Mouse (Mus musculus) CH12.LX (cell line): Measurements from ENCODE around the gene Vti1a. TPM values are rescaled to one million over a fixed set of nuclear protein-coding genes. Genes with fewer than 3 reads are reported as not detected.

Experiments used
- DNase-seq: peaks from one replicate; pipeline ENCODE4 v3.0.0-alpha.2; 2013; ENCODE audit errors: extremely low read depth
- H3K27ac ChIP-seq: 2 replicates; pipeline ENCODE4 v1.5.1; 2012; ENCODE audit warnings: low read depth, mild to moderate bottlenecking, control low read depth, moderate library complexity; ENCODE audit not compliant: insufficient read depth
- H3K27me3 ChIP-seq: replicated peaks from 2 replicates; pipeline ENCODE3; 2012; ENCODE audit warnings: inconsistent platforms
- H3K36me3 ChIP-seq, 2 experiments: replicated peaks in 1 of 2; 2 replicates each; pipeline versions ENCODE3 to v1.6.1; 2012; ENCODE audit warnings: inconsistent platforms in 1 of 2, low read length in 1 of 2, mild to moderate bottlenecking in 1 of 2, mixed read lengths in 1 of 2, moderate library complexity in 1 of 2; ENCODE audit not compliant: control insufficient read depth in 1 of 2, insufficient read depth in 1 of 2
- H3K4me1 ChIP-seq, 2 experiments: 2 replicates each; pipeline ENCODE4 v1.6.1; 2012; ENCODE audit warnings: inconsistent platforms in 1 of 2, moderate library complexity in 1 of 2; ENCODE audit not compliant: insufficient read depth in 2 of 2, control insufficient read depth in 1 of 2
- H3K4me2 ChIP-seq: 2 replicates; pipeline ENCODE4 v1.6.1; 2012; ENCODE audit warnings: low read depth, mild to moderate bottlenecking, control low read depth; ENCODE audit not compliant: poor library complexity, insufficient read depth, severe bottlenecking
- H3K4me3 ChIP-seq, 3 experiments: fragments of 150-350 bp in 1 of 3; sonication (generic) in 1 of 3; replicated peaks in 1 of 3; 2 replicates each; pipeline versions ENCODE3 to v1.5.1; 2011 to 2012; ENCODE audit warnings: low read depth in 2 of 3, low read length in 2 of 3, mild to moderate bottlenecking in 2 of 3, moderate library complexity in 2 of 3, control low read depth in 1 of 3, improper control_type of control experiment in 1 of 3, inconsistent platforms in 1 of 3, mixed read lengths in 1 of 3; ENCODE audit not compliant: poor library complexity in 1 of 3
- H3K79me2 ChIP-seq: replicated peaks from 2 replicates; pipeline ENCODE4 v1.6.1; 2012; ENCODE audit warnings: mild to moderate bottlenecking, moderate library complexity; ENCODE audit not compliant: control insufficient read depth, poor library complexity, insufficient read depth, severe bottlenecking; ENCODE audit errors: extremely low read depth
- H3K9ac ChIP-seq: 2 replicates; pipeline ENCODE4 v1.6.1; 2012; ENCODE audit warnings: low read depth, mild to moderate bottlenecking, control low read depth, moderate library complexity; ENCODE audit not compliant: insufficient read depth
- H3K9me3 ChIP-seq: replicated peaks from 2 replicates; pipeline ENCODE3; 2012; ENCODE audit warnings: low read length, inconsistent platforms, mixed read lengths
- BHLHE40 ChIP-seq: IDR thresholded peaks from 2 replicates; pipeline ENCODE4 v1.6.1; 2011; ENCODE audit warnings: mild to moderate bottlenecking, low read depth, low read length, improper control_type of control experiment
- CHD1 ChIP-seq: IDR thresholded peaks from 2 replicates; pipeline ENCODE4 v1.6.1; 2012; ENCODE audit warnings: low read depth, low read length, improper control_type of control experiment, inconsistent platforms
- CHD2 ChIP-seq: IDR thresholded peaks from 2 replicates; pipeline ENCODE4 v1.6.1; 2011; ENCODE audit warnings: low read length, improper control_type of control experiment
- E2F4 ChIP-seq: IDR thresholded peaks from 2 replicates; pipeline ENCODE4 v1.6.1; 2011; ENCODE audit warnings: low read depth, low read length, improper control_type of control experiment; ENCODE audit not compliant: insufficient replicate concordance
- EP300 ChIP-seq: IDR thresholded peaks from 2 replicates; pipeline ENCODE4 v1.6.1; 2011; ENCODE audit warnings: low read length, improper control_type of control experiment
- ETS1 ChIP-seq: conservative IDR thresholded peaks from 2 replicates; pipeline ENCODE4 v1.6.1; 2012; ENCODE audit warnings: low read depth, mild to moderate bottlenecking, inconsistent platforms, low read length, improper control_type of control experiment, moderate library complexity
- GABPA ChIP-seq: IDR thresholded peaks from 2 replicates; pipeline ENCODE4 v1.6.1; 2012; ENCODE audit warnings: low read depth, low read length, improper control_type of control experiment, inconsistent platforms; ENCODE audit not compliant: insufficient replicate concordance
- IRF4 ChIP-seq: IDR thresholded peaks from 2 replicates; pipeline ENCODE4 v1.6.1; 2014; ENCODE audit warnings: low read depth, mild to moderate bottlenecking, inconsistent platforms, low read length, improper control_type of control experiment
- JUN ChIP-seq: IDR thresholded peaks from 2 replicates; pipeline ENCODE4 v1.6.1; 2011; ENCODE audit warnings: low read depth, mild to moderate bottlenecking, low read length, improper control_type of control experiment, moderate library complexity; ENCODE audit not compliant: insufficient read depth
- JUND ChIP-seq: conservative IDR thresholded peaks from 2 replicates; pipeline ENCODE4 v1.6.1; 2011; ENCODE audit warnings: low read depth, low read length, improper control_type of control experiment
- MAZ ChIP-seq: IDR thresholded peaks from 2 replicates; pipeline ENCODE4 v1.6.1; 2012; ENCODE audit warnings: low read depth, mild to moderate bottlenecking, inconsistent platforms, low read length, improper control_type of control experiment, moderate library complexity
- MXI1 ChIP-seq: IDR thresholded peaks from 2 replicates; pipeline ENCODE4 v1.6.1; 2011; ENCODE audit warnings: mild to moderate bottlenecking, low read depth, low read length, improper control_type of control experiment
- PAX5 ChIP-seq: IDR thresholded peaks from 2 replicates; pipeline ENCODE4 v1.6.1; 2012; ENCODE audit warnings: low read length, inconsistent platforms, mixed read lengths
- POLR2AphosphoS2 ChIP-seq: IDR thresholded peaks from 2 replicates; pipeline ENCODE4 v1.6.1; 2011; ENCODE audit warnings: low read depth, low read length, improper control_type of control experiment
- SIN3A ChIP-seq: IDR thresholded peaks from 2 replicates; pipeline ENCODE4 v1.6.1; 2012; ENCODE audit warnings: low read length, improper control_type of control experiment, inconsistent platforms
- SMC3 ChIP-seq: IDR thresholded peaks from 2 replicates; pipeline ENCODE4 v1.6.1; 2011; ENCODE audit warnings: low read depth, low read length, improper control_type of control experiment
- TBP ChIP-seq: conservative IDR thresholded peaks from 2 replicates; pipeline ENCODE4 v1.6.1; 2011; ENCODE audit warnings: low read depth, low read length, improper control_type of control experiment
- TCF12 ChIP-seq: IDR thresholded peaks from 2 replicates; pipeline ENCODE4 v1.6.1; 2014; ENCODE audit warnings: low read depth, mild to moderate bottlenecking, inconsistent platforms, low read length, improper control_type of control experiment
- UBTF ChIP-seq: IDR thresholded peaks from 2 replicates; pipeline ENCODE4 v1.6.1; 2012; ENCODE audit warnings: low read depth, mild to moderate bottlenecking, inconsistent platforms, low read length, improper control_type of control experiment, moderate library complexity
- USF1 ChIP-seq: IDR thresholded peaks from 2 replicates; pipeline ENCODE4 v1.6.1; 2014; ENCODE audit warnings: low read depth, mild to moderate bottlenecking, inconsistent platforms, low read length, improper control_type of control experiment
- USF2 ChIP-seq: conservative IDR thresholded peaks from 2 replicates; pipeline ENCODE4 v1.6.1; 2011; ENCODE audit warnings: low read depth, low read length, improper control_type of control experiment
- ZMIZ1 ChIP-seq: IDR thresholded peaks from 2 replicates; pipeline ENCODE4 v1.6.1; 2012; ENCODE audit warnings: low read depth, mild to moderate bottlenecking, inconsistent platforms, low read length, improper control_type of control experiment
- dilution Hi-C: fragments of 300-500 bp; cut with MboI; formaldehyde crosslinking; loops from 2 replicates; pipeline ENCODE4 v1.14.3; 2020; ENCODE audit warnings: low sequenced_read_pairs; ENCODE audit not compliant: extremely low pct_unique_long_range_greater_than_20kb, extremely low pct_ligation_motif_present
- in situ Hi-C: fragments of 300-500 bp; cut with MboI; formaldehyde crosslinking; loops from 3 replicates; pipeline ENCODE4 v1.14.3; 2019; ENCODE audit warnings: low sequenced_read_pairs, low pct_ligation_motif_present, low pct_unique_long_range_greater_than_20kb, mixed read lengths
- polyA plus RNA-seq: library from polyadenylated mRNA; unstranded; fragments of >175 nt; gene quantifications from 2 replicates; pipeline ENCODE4 v1.2.1, GENCODE M21; 2012; ENCODE audit warnings: low read depth; ENCODE audit not compliant: insufficient read length
- total RNA-seq, 2 experiments: library from RNA; depleted of rRNA; stranded (reverse); fragments of 300-350 nt in 1 of 2; fragments of >200 nt in 1 of 2; gene quantifications; 2 replicates each; pipeline ENCODE4 v1.2.3; 2012 to 2014

The Vti1a gene
- total and polyA plus RNA-seq, 3 experiments: 22.3 to 27.6 (median 23.5) TPM

GRCm38 (mm10) chr19:55443618-55444017 lies 127.5 kb downstream of the Vti1a start:
- no peak overlapping the region for H3K9ac ChIP-seq
- DNase-seq: no peak
- TF ChIP-seq JUND (no peak), ZMIZ1 (no peak), IRF4 (no peak), BHLHE40 (no peak), POLR2AphosphoS2 (no peak), USF1 (no peak), TCF12 (no peak), EP300 (no peak), TBP (no peak), GABPA (no peak), E2F4 (no peak), ETS1 (no peak), MAZ (no peak), PAX5 (no peak), SMC3 (no peak), CHD2 (no peak), MXI1 (no peak)
- no peak overlapping the region for H3K27ac ChIP-seq
- no peak overlapping the region for H3K4me2 ChIP-seq
- H3K79me2 ChIP-seq: no peaks in the 10 kb centered on the region
- no peaks in the 10 kb centered on the region for H3K27me3 ChIP-seq
- no peak overlapping the region for H3K4me3 ChIP-seq
- H3K4me1 ChIP-seq: no peaks in the 10 kb centered on the region
- H3K36me3 ChIP-seq: peaks cover 0 to 28% of the 10 kb centered on the region in 2 experiments
- in situ Hi-C loops: no loop called here
- dilution Hi-C loops: no loop called here
- no peaks in the 10 kb centered on the region for H3K9me3 ChIP-seq

GRCm38 (mm10) chr19:55449084-55449483 lies 133.0 kb downstream of the Vti1a start:
- no peak overlapping the region for H3K9ac ChIP-seq
- TF ChIP-seq USF2: no peak
- TF ChIP-seq JUN: no peak
- no peak for TF ChIP-seq CHD2
- TF ChIP-seq E2F4: no peak
- TF ChIP-seq GABPA: no peak
- TF ChIP-seq POLR2AphosphoS2: no peak
- no peak for TF ChIP-seq UBTF
- TF ChIP-seq BHLHE40: no peak
- no peak for TF ChIP-seq SIN3A
- no peak for TF ChIP-seq CHD1
- no peak for TF ChIP-seq TBP
- peaks cover 0 to 9% of the 10 kb centered on the region in 2 experiments; a peak in 2 of 4 replicates for H3K4me1 ChIP-seq
- no peaks in the 10 kb centered on the region for H3K27me3 ChIP-seq
- no peak for DNase-seq
- H3K9me3 ChIP-seq: no peaks in the 10 kb centered on the region
- in situ Hi-C loops: no loop called here
- no peak overlapping the region for H3K27ac ChIP-seq
- dilution Hi-C loops: no loop called here
- H3K4me3 ChIP-seq: no peak overlapping the region
- no peak overlapping the region for H3K4me2 ChIP-seq
- peaks cover 0 to 35% of the 10 kb centered on the region in 2 experiments for H3K36me3 ChIP-seq
- no peaks in the 10 kb centered on the region for H3K79me2 ChIP-seq
